Mouse (Mus musculus): ENCODE data around the gene Crybb2. TPM values are rescaled to one million over a fixed set of nuclear protein-coding genes. Genes with fewer than 3 reads are reported as not detected.

Gene Crybb2
- total RNA-seq (2023) = not detected

GRCm38 (mm10) chr5:113070017-113070416, at the start of gene Crybb2:
Gene Crybb2 (minus strand): TSS chr5:113070117.

GRCm38 (mm10) chr5:113081439-113081838, 11.5 kb upstream of the Crybb2 start, which contains the start of gene Crybb3:
Gene Crybb3 (minus strand): TSS chr5:113081584.

GRCm38 (mm10) chr5:113015236-113016061, 54.5 kb downstream of the Crybb2 start, which contains the start of gene Grk3:
Gene Grk3 (minus strand): TSS chr5:113015791.

Other genes starting within 250 kb of the Crybb2 start
- 1 to 10 TPM; 1.2 to 1.5 TPM for gene Myo18b, start 173.8 kb downstream of the Crybb2 start, total RNA-seq (2023)
- gene Grk3, start 54.3 kb downstream of the Crybb2 start, total RNA-seq (2023) = 10 to 100 TPM; 32.9 to 33.5 TPM
- gene Crybb3, start 11.5 kb upstream of the Crybb2 start, total RNA-seq (2023) = not detected
- under 1 TPM; 0.33 to 0.44 TPM for gene 2900026A02Rik, start 151.1 kb upstream of the Crybb2 start, total RNA-seq (2023)
- gene Tmem211, start 156.8 kb upstream of the Crybb2 start, total RNA-seq (2023) = not detected
- under 1 TPM in 1 of 2 experiments, not detected in 1; 0.09 TPM for gene Sgsm1, start 240.7 kb upstream of the Crybb2 start, total RNA-seq (2023)